Mouse (Mus musculus) spleen, embryonic (tissue): ENCODE data around the gene Gm17660.

Experiments
- CTCF ChIA-PET: fragments of 350-600 bp; sonication (Branson Sonifier 250); formaldehyde crosslinking; loops from one replicate; lab custom pipeline; 2022; lab: Charles Lee

Gene Gm17660

GRCm38 (mm10) chr5:104077508-104077907 is at the start of gene Gm17660:
TSS of gene Gm17660 (minus strand) at chr5:104077608.
- CTCF ChIA-PET: no interaction called here

- CTCF ChIA-PET: no interaction called here
These were observed 49.3 kb upstream of the Gm17660 start for GRCm38 (mm10) chr5:104126561-104127320.

GRCm38 (mm10) chr5:104124016-104124658 is 46.7 kb upstream of the Gm17660 start:
- CTCF ChIA-PET: no interaction called here

- CTCF ChIA-PET: no interaction called here
These were observed 38.5 kb upstream of the Gm17660 start for GRCm38 (mm10) chr5:104115890-104116289.

- CTCF ChIA-PET: no interaction called here
These were observed 37.7 kb upstream of the Gm17660 start for GRCm38 (mm10) chr5:104115118-104115517.

- CTCF ChIA-PET: no interaction called here
These were observed 36.2 kb upstream of the Gm17660 start, which contains the start of gene Sparcl1 for GRCm38 (mm10) chr5:104113491-104114172. TSS of gene Sparcl1 (minus strand) at chr5:104113733.

- CTCF ChIA-PET: no interaction called here
These were observed 35.1 kb upstream of the Gm17660 start for GRCm38 (mm10) chr5:104112511-104112910.

- CTCF ChIA-PET: no interaction called here
These were observed 34.6 kb upstream of the Gm17660 start for GRCm38 (mm10) chr5:104112016-104112415.

GRCm38 (mm10) chr5:104110171-104110920 is 32.9 kb upstream of the Gm17660 start:
- CTCF ChIA-PET: no interaction called here

- CTCF ChIA-PET: no interaction called here
These were observed 32.1 kb upstream of the Gm17660 start for GRCm38 (mm10) chr5:104109516-104109915.

- CTCF ChIA-PET: no interaction called here
These were observed 31.5 kb upstream of the Gm17660 start for GRCm38 (mm10) chr5:104108879-104109369.

GRCm38 (mm10) chr5:104108127-104108875 is 30.9 kb upstream of the Gm17660 start:
- CTCF ChIA-PET: no interaction called here

- CTCF ChIA-PET: no interaction called here
These were observed 26.7 kb upstream of the Gm17660 start for GRCm38 (mm10) chr5:104104111-104104510.

GRCm38 (mm10) chr5:104103171-104103570 is 25.8 kb upstream of the Gm17660 start:
- CTCF ChIA-PET: no interaction called here

- CTCF ChIA-PET: interaction anchor here (0.5 kb wide), 1 partner anchor 28 kb away, joined by 3 read pairs; no protein-coding TSS in a partner anchor
These were observed 24.5 kb upstream of the Gm17660 start for GRCm38 (mm10) chr5:104101678-104102531.

- CTCF ChIA-PET: no interaction called here
These were observed 18.9 kb upstream of the Gm17660 start for GRCm38 (mm10) chr5:104096078-104096938.

GRCm38 (mm10) chr5:104095416-104096077 is 18.1 kb upstream of the Gm17660 start:
- CTCF ChIA-PET: no interaction called here

GRCm38 (mm10) chr5:104089751-104090150 is 12.3 kb upstream of the Gm17660 start:
- CTCF ChIA-PET: no interaction called here
